9 mouse cellular contexts compared by ENCODE assay signal in the genomic region with DNA sequence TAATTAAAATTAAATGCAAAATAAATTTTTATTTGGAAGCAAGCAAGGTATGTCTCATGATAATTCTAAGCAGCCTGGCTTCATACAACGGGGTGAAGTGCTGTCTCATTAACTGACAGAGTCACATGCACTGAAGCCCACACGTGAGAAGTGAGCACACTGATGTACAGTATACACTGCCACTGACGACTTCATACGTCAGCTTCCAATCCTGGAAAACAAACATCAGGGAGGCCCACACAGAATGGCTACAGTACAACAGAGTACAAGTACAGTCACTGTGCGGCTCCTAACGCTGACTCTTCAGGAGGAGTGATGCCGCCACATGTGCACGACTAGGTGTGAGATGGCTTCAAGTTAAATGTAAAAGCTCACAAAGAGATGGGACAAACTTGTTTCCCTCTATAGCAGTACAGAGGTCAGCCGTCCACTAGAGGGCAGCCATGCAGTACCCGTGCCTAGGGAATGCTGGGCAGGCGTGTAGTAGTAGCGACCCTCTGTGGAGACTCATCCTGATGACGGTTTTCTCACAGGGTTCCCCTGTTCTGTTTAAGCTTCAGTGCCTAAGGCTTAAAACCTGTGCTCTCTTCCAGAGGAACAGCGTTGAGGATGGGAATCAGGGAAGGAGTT. TPM values are rescaled to one million over a fixed set of nuclear protein-coding genes. Genes with fewer than 3 reads are reported as not detected.
DNase-seq lines count a peak whose midpoint lies in the region; ATAC-seq and TF ChIP-seq lines count a peak whose summit lies in the region.
"Had no signal": no experiment of that assay in that cellular context is flagged by ENCODE, and none has a peak within 500 bp of the region (broad histone marks: within the 10 kb centered on the region; RNA-seq: fewer than 3 reads in every experiment).

No protein-coding gene starts in this region.

- peaks cover 3% of the 10 kb centered on the region; the same call in 1 of the 2 replicates for H3K79me2 ChIP-seq in MEL (ENCODE audit: control insufficient read depth, insufficient read depth, low read length, poor library complexity)

- H3K4me1 ChIP-seq in MEL (ENCODE audit: control insufficient read depth in 1 of 2, insufficient read depth in 2 of 2, low read length in 2 of 2): peaks cover 3% of the 10 kb centered on the region in 2 experiments; a peak in 1 of 4 replicates
- H3K4me1 ChIP-seq in cerebellum, adult 2 months (ENCODE audit: control insufficient read depth, insufficient read depth, low read length): no peaks in the 10 kb centered on the region; the same call in 1 of the 2 replicates
- peaks cover 3% of the 10 kb centered on the region for H3K4me1 ChIP-seq in lung, embryonic 16.5 days (replicated peaks; ENCODE audit: control insufficient read depth, insufficient read depth, low read length)

- no peak for TF ChIP-seq EP300 in MEL (IDR thresholded peaks at IDR 0.05; ENCODE audit: low read depth in 1 of 2, low read length in 2 of 2)

- H3K4me3 ChIP-seq in MEL (ENCODE audit: control insufficient read depth in 1 of 2, insufficient read depth in 1 of 2, low read depth in 2 of 2, low read length in 2 of 2): no peak overlapping the region
- no peak overlapping the region for H3K4me3 ChIP-seq in cerebellum, adult 2 months (replicated peaks; ENCODE audit: insufficient read depth, low read depth, low read length)
- H3K4me3 ChIP-seq in lung, embryonic 16.5 days (ENCODE audit: low read length): no peak overlapping the region
- H3K4me3 ChIP-seq: limb, embryonic 15.5 days had no signal

- TF ChIP-seq POLR2A in MEL (IDR thresholded peaks at IDR 0.05; ENCODE audit: control insufficient read depth in 1 of 2, insufficient read depth in 1 of 2, low read depth in 1 of 2, low read length in 2 of 2, poor library complexity in 1 of 2): no peak
- no peak for TF ChIP-seq POLR2A in cerebellum, adult 2 months (IDR thresholded peaks at IDR 0.05; ENCODE audit: borderline replicate concordance, insufficient read depth, low read length)

- peak; percentile 79 for DNase-seq in MEL (ENCODE audit: low read depth, low spot score)
- peak; percentile 65 to 70 for DNase-seq in cerebellum, adult 2 months
- peak; percentile 49 to 75 for DNase-seq in layer of hippocampus, adult 8-10 months (ENCODE audit: low spot score in 2 of 2)
- DNase-seq in ovary, postnatal 14 days (ENCODE audit: low spot score): peak; percentile 62
- peak; percentile 45 to 62 for DNase-seq in thymus, postnatal 10 days (ENCODE audit: low spot score in 2 of 2)

- no peaks in the 10 kb centered on the region for H3K27me3 ChIP-seq in MEL (ENCODE audit: control insufficient read depth in 1 of 2, insufficient read depth in 2 of 2, low read length in 2 of 2)
- H3K27me3 ChIP-seq in cerebellum, adult 2 months (ENCODE audit: control insufficient read depth, insufficient read depth, low read length): no peaks in the 10 kb centered on the region
- no peaks in the 10 kb centered on the region for H3K27me3 ChIP-seq in lung, embryonic 16.5 days (ENCODE audit: control insufficient read depth, insufficient read depth, low read depth, low read length)
- H3K27me3 ChIP-seq: limb, embryonic 15.5 days had no signal

- ATAC-seq in frontal cortex, adult (ENCODE audit: low TSS enrichment): peak; percentile 92
- peak; percentile 88 to 92 for ATAC-seq in hematopoietic stem cell, adult 5-6 weeks (replicated peaks in 1 of 2; ENCODE audit: insufficient read depth in 1 of 2, low FRiP score in 2 of 2, low TSS enrichment in 1 of 2, low read depth in 1 of 2, poor library complexity in 2 of 2, severe bottlenecking in 2 of 2)
- ATAC-seq in lung, embryonic 16.5 days (ENCODE audit: low read depth): peak; percentile 94

- no peaks in the 10 kb centered on the region for H3K9me3 ChIP-seq in MEL (replicated peaks; ENCODE audit: insufficient read depth, low read length)
- H3K9me3 ChIP-seq in lung, embryonic 16.5 days (ENCODE audit: control insufficient read depth, low read length): no peaks in the 10 kb centered on the region
- H3K9me3 ChIP-seq: limb, embryonic 15.5 days had no signal

- H3K36me3 ChIP-seq in MEL (ENCODE audit: control insufficient read depth in 1 of 2, insufficient read depth in 2 of 2, low read length in 2 of 2): peaks cover 8 to 15% of the 10 kb centered on the region in 2 experiments
- peaks cover 15% of the 10 kb centered on the region for H3K36me3 ChIP-seq in lung, embryonic 16.5 days (ENCODE audit: control insufficient read depth, insufficient read depth, low read length)

- no peak overlapping the region for H3K27ac ChIP-seq in MEL (ENCODE audit: control insufficient read depth, low read depth, low read length)
- H3K27ac ChIP-seq in cerebellum, adult 2 months (ENCODE audit: insufficient read depth, low read length): no peak overlapping the region
- H3K27ac ChIP-seq in lung, embryonic 16.5 days (ENCODE audit: low read length): no peak overlapping the region
- H3K27ac ChIP-seq: limb, embryonic 15.5 days had no signal

- H3K9ac ChIP-seq in MEL (ENCODE audit: control insufficient read depth, low read depth, low read length, poor library complexity, severe bottlenecking): no peak overlapping the region
- H3K9ac ChIP-seq in lung, embryonic 16.5 days (ENCODE audit: low read length): no peak overlapping the region
- H3K9ac ChIP-seq: limb, embryonic 15.5 days had no signal

- WGBS in cerebellum, adult 2 months: 27% methylated on average over 14 of the region's 14 CpGs
- 22% methylated on average over 14 of the region's 14 CpGs for WGBS in lung, embryonic 16.5 days

- H3K4me2 ChIP-seq in lung, embryonic 16.5 days (ENCODE audit: low read depth, low read length): no peak overlapping the region
- H3K4me2 ChIP-seq: limb, embryonic 15.5 days had no signal

- peak; percentile 75 for TF ChIP-seq RAD21 in MEL (IDR thresholded peaks at IDR 0.05; ENCODE audit: low read depth, low read length)

- peak; percentile 74 to 96 (median 86) for TF ChIP-seq CTCF in MEL (IDR thresholded peaks at IDR 0.05 in 2 of 3, conservative IDR thresholded peaks at IDR 0.05 in 1 of 3; ENCODE audit: control insufficient read depth in 1 of 3, insufficient read depth in 1 of 3, low read depth in 2 of 3, low read length in 3 of 3, poor library complexity in 1 of 3, severe bottlenecking in 1 of 3)
- TF ChIP-seq CTCF in cerebellum, adult 2 months (IDR thresholded peaks at IDR 0.05; ENCODE audit: borderline replicate concordance, insufficient read depth, low read depth, low read length): peak; percentile 89

TF ChIP-seq in MEL, 35 proteins besides CTCF, POLR2A, EP300 and RAD21 (continues in another document):
- TF ChIP-seq UBTF (IDR thresholded peaks at IDR 0.05; ENCODE audit: borderline replicate concordance, insufficient read depth, low read depth, low read length) (no peak), MEF2A (IDR thresholded peaks at IDR 0.05; ENCODE audit: extremely low read depth, insufficient replicate concordance, low read depth, low read length, poor library complexity, severe bottlenecking) (no peak), ZMIZ1 (IDR thresholded peaks at IDR 0.05; ENCODE audit: low read depth, low read length) (no peak), CHD2 (IDR thresholded peaks at IDR 0.05; ENCODE audit: low read length) (no peak), MYC (IDR thresholded peaks at IDR 0.05; ENCODE audit: low read depth, low read length) (no peak), USF1 (IDR thresholded peaks at IDR 0.05; ENCODE audit: low read depth, low read length) (no peak), KAT2A (conservative IDR thresholded peaks at IDR 0.05; ENCODE audit: low read depth, low read length) (no peak)

RNA-seq across cellular contexts. Expression of gene Donson, which starts 6.0 kb away (rescaled TPM):
- total RNA-seq in MEL (2012; rRNA removed): 25.4 and 25.7 TPM in 2 replicates
- polyA plus RNA-seq in MEL (2012; ENCODE audit: insufficient read depth in 1 of 2, insufficient read length in 2 of 2, low read depth in 1 of 2, low replicate concordance in 2 of 2, missing spikeins in 1 of 2): 10 to 100 TPM in 1 of 2 experiments, not detected in 1; 33.9 TPM
- 28.0 and 29.6 TPM in 2 replicates for polyA plus RNA-seq in cerebellum, adult 2 months (2012; rRNA removed)
- total RNA-seq in hematopoietic stem cell, adult 5-6 weeks (2017): 24.4 and 32.1 TPM in 2 replicates
- 10 to 100 TPM; 20.7 to 25.7 (median 22.6) TPM for total RNA-seq in layer of hippocampus, adult 8-10 months (2022)
- polyA plus RNA-seq in lung, embryonic 16.5 days (2015; fragmentation: Nextera tagmentation; extraction: Ambion mirVana): 20.8 and 22.2 TPM in 2 replicates

RNA-seq across cellular contexts. Expression of gene Cryzl1, which starts 34.2 kb away (rescaled TPM):
- total RNA-seq in MEL (2012; rRNA removed): 20.2 and 23.8 TPM in 2 replicates
- polyA plus RNA-seq in MEL (2012; ENCODE audit: insufficient read depth in 1 of 2, insufficient read length in 2 of 2, low read depth in 1 of 2, low replicate concordance in 2 of 2, missing spikeins in 1 of 2): 10 to 100 TPM in 1 of 2 experiments, not detected in 1; 44.4 TPM
- 104 and 114 TPM in 2 replicates for polyA plus RNA-seq in cerebellum, adult 2 months (2012; rRNA removed)
- 70.3 and 120 TPM in 2 replicates for total RNA-seq in hematopoietic stem cell, adult 5-6 weeks (2017)
- 100 to 1,000 TPM; 106 to 131 (median 119) TPM for total RNA-seq in layer of hippocampus, adult 8-10 months (2022)
- 74.2 and 75.1 TPM in 2 replicates for polyA plus RNA-seq in lung, embryonic 16.5 days (2015; fragmentation: Nextera tagmentation; extraction: Ambion mirVana)

RNA-seq across cellular contexts. Expression of gene Itsn1, which starts 34.5 kb away (rescaled TPM):
- 11.6 and 14.7 TPM in 2 replicates for total RNA-seq in MEL (2012; rRNA removed)
- 10 to 100 TPM in 1 of 2 experiments, not detected in 1; 36.5 TPM for polyA plus RNA-seq in MEL (2012; ENCODE audit: insufficient read depth in 1 of 2, insufficient read length in 2 of 2, low read depth in 1 of 2, low replicate concordance in 2 of 2, missing spikeins in 1 of 2)
- 67.3 and 68.7 TPM in 2 replicates for polyA plus RNA-seq in cerebellum, adult 2 months (2012; rRNA removed)
- total RNA-seq in hematopoietic stem cell, adult 5-6 weeks (2017): 60.1 and 74.9 TPM in 2 replicates
- 100 to 1,000 TPM; 141 to 206 (median 179) TPM for total RNA-seq in layer of hippocampus, adult 8-10 months (2022)
- polyA plus RNA-seq in lung, embryonic 16.5 days (2015; fragmentation: Nextera tagmentation; extraction: Ambion mirVana): 17.8 and 18.0 TPM in 2 replicates

RNA-seq across cellular contexts. Expression of gene Son, which starts 47.3 kb away (rescaled TPM):
- 93.6 and 102 TPM in 2 replicates for total RNA-seq in MEL (2012; rRNA removed)
- 100 to 1,000 TPM; 157 to 182 TPM for polyA plus RNA-seq in MEL (2012; ENCODE audit: insufficient read depth in 1 of 2, insufficient read length in 2 of 2, low read depth in 1 of 2, low replicate concordance in 2 of 2, missing spikeins in 1 of 2)
- 358 and 366 TPM in 2 replicates for polyA plus RNA-seq in cerebellum, adult 2 months (2012; rRNA removed)
- total RNA-seq in hematopoietic stem cell, adult 5-6 weeks (2017): 279 and 303 TPM in 2 replicates
- total RNA-seq in layer of hippocampus, adult 8-10 months (2022): 100 to 1,000 TPM; 240 to 273 (median 257) TPM
- 113 and 118 TPM in 2 replicates for polyA plus RNA-seq in lung, embryonic 16.5 days (2015; fragmentation: Nextera tagmentation; extraction: Ambion mirVana)

RNA-seq across cellular contexts. Expression of gene Gart, which starts 47.8 kb away (rescaled TPM):
- total RNA-seq in MEL (2012; rRNA removed): 400 and 417 TPM in 2 replicates
- polyA plus RNA-seq in MEL (2012; ENCODE audit: insufficient read depth in 1 of 2, insufficient read length in 2 of 2, low read depth in 1 of 2, low replicate concordance in 2 of 2, missing spikeins in 1 of 2): 100 to 1,000 TPM in 1 of 2 experiments, 10 to 100 TPM in 1; 94.0 to 509 TPM
- 43.0 and 48.5 TPM in 2 replicates for polyA plus RNA-seq in cerebellum, adult 2 months (2012; rRNA removed)
- 193 and 440 TPM in 2 replicates for total RNA-seq in hematopoietic stem cell, adult 5-6 weeks (2017)
- 10 to 100 TPM; 51.4 to 67.0 (median 56.2) TPM for total RNA-seq in layer of hippocampus, adult 8-10 months (2022)
- 92.7 and 98.9 TPM in 2 replicates for polyA plus RNA-seq in lung, embryonic 16.5 days (2015; fragmentation: Nextera tagmentation; extraction: Ambion mirVana)
